Mouse (Mus musculus): ENCODE data around the gene Etl4.

DNA sequence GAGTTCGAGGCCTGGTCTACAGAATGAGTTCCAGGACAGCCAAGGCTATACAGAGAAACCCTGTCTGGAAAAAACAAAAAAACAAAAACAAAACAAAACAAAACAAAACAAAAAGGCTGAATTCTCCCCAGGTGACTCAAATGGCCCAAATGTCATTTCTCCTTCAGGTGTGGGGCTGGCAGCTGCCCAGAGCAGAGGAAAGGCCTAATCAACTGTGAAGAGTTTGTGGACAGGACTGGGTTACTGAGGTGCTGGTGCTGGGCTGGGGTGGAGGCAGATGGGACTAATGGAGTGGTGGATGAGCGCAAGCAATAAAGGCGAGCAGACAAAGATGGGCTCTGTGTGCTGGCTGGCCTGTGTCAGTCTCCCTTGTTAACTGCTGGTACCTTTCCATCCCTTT is 617.3 kb downstream of the Etl4 start:
- TF ChIP-seq POLR2A (IDR thresholded peaks at IDR 0.05; ENCODE audit: borderline replicate concordance, extremely low read depth, low read depth, low read length) (no peak), CTCF (IDR thresholded peaks at IDR 0.05; ENCODE audit: insufficient read depth, low read length) (no peak)

All from lung, adult 2 months (tissue).